Mouse (Mus musculus) forebrain, embryonic 11.5 days (tissue): Measurements from ENCODE around the gene Supt3. TPM values are rescaled to one million over a fixed set of nuclear protein-coding genes. Genes with fewer than 3 reads are reported as not detected.

ENCODE experiments used
- ATAC-seq: fragments of 200-750 bp; cut with Nextera tagmentation; replicated peaks from 2 replicates; pipeline ENCODE4 v1.8.0; 2017; ENCODE audit warnings: moderate TSS enrichment; ENCODE audit not compliant: low FRiP score
- DNase-seq: peaks from one replicate; pipeline ENCODE4 v3.0.0-alpha.2; 2017; ENCODE audit warnings: low spot score
- H3K27ac ChIP-seq: fragments of 300-500 bp; sonication (generic); 2 replicates; pipeline ENCODE4 v1.5.1; 2014; ENCODE audit warnings: low read depth, low read length
- H3K27me3 ChIP-seq: fragments of 300-500 bp; sonication (generic); 2 replicates; pipeline ENCODE4 v1.6.1; 2014; ENCODE audit warnings: mild to moderate bottlenecking, low read length, mixed read lengths; ENCODE audit not compliant: control insufficient read depth, insufficient read depth
- H3K36me3 ChIP-seq: fragments of 300-500 bp; sonication (generic); 2 replicates; pipeline ENCODE4 v1.6.1; 2014; ENCODE audit warnings: mild to moderate bottlenecking, low read length, moderate library complexity, mixed read lengths; ENCODE audit not compliant: control insufficient read depth, insufficient read depth
- H3K4me1 ChIP-seq: fragments of 300-500 bp; sonication (generic); replicated peaks from 2 replicates; pipeline ENCODE4 v1.6.1; 2014; ENCODE audit warnings: low read length, mixed read lengths; ENCODE audit not compliant: control insufficient read depth, insufficient read depth
- H3K4me2 ChIP-seq: fragments of 300-500 bp; sonication (generic); 2 replicates; pipeline ENCODE4 v1.6.1; 2014; ENCODE audit warnings: low read depth, mild to moderate bottlenecking, low read length, moderate library complexity, mixed read lengths; ENCODE audit not compliant: severe bottlenecking
- H3K4me3 ChIP-seq: fragments of 300-500 bp; sonication (generic); 2 replicates; pipeline ENCODE4 v1.5.1; 2014; ENCODE audit warnings: low read depth, low read length
- H3K9ac ChIP-seq: fragments of 300-500 bp; sonication (generic); 2 replicates; pipeline ENCODE4 v1.6.1; 2014; ENCODE audit warnings: low read length
- H3K9me3 ChIP-seq: fragments of 300-500 bp; sonication (generic); 2 replicates; pipeline ENCODE4 v1.6.1; 2016; ENCODE audit warnings: low read length, mixed read lengths; ENCODE audit not compliant: control insufficient read depth
- WGBS: fragments of 180-500 bp; shearing (Covaris S2); extraction: QIAGEN DNeasy Blood & Tissue Kit; methylation state at CpG from one replicate; pipeline ENCODE4 v1.1.7; 2014; 5-methylcytosine and 5-hydroxymethylcytosine counted together
- polyA plus RNA-seq: library from polyadenylated mRNA; unstranded; fragments of >200 nt; fragmentation: Nextera tagmentation; extraction: Ambion mirVana; gene quantifications from 2 replicates; pipeline ENCODE4 v1.2.1, GENCODE M21; 2014

Gene Supt3
- polyA plus RNA-seq, result 21.9 and 24.9 TPM in 2 replicates

DNA sequence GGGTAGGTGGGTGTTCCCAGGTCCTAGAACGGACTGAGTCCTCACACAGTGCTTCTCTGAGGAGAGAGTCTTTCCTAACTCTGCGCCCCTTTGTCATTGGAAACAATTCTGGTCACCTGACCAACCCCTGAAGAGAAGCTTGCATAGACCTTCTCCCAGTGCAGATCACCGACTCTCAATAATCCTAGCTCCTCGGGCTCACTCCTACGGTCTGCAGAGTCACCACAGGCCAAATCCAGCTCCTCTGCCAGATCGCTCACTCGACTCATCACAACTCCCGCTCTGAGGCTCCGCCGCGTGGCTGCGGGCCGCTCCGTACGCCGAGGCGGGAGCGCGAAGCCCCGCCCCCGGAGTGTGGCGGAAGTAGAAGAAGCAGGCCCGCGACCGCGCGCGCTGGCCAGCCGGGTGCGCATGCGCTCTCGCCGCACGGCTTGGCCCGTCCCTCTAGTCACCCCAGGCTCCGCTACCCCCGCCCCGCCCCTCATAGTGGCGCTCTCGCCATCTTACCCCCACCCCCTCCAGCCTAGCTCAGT is at the start of gene Supt3:
TSS of gene Supt3 (plus strand) at position 415 of the 533 bp plus-strand sequence.
- H3K4me3 ChIP-seq, result peak within 1 kb of the TSS; percentile 76
- no peaks in the 10 kb centered on the region for H3K27me3 ChIP-seq
- peak within 1 kb of the TSS; percentile 73 for H3K4me2 ChIP-seq
- H3K4me1 ChIP-seq, result no peaks in the 10 kb centered on the region; the same call in 1 of the 2 replicates
- no peaks in the 10 kb centered on the region for H3K9me3 ChIP-seq
- H3K36me3 ChIP-seq, result no peaks in the 10 kb centered on the region
- under 1% methylated on average over 39 of the region's 40 CpGs for WGBS
- peak within 1 kb of the TSS; percentile 94 for H3K9ac ChIP-seq
- H3K27ac ChIP-seq, result peak within 1 kb of the TSS; percentile 79
- ATAC-seq (peak; percentile 96), DNase-seq (peak; percentile 98)

DNA sequence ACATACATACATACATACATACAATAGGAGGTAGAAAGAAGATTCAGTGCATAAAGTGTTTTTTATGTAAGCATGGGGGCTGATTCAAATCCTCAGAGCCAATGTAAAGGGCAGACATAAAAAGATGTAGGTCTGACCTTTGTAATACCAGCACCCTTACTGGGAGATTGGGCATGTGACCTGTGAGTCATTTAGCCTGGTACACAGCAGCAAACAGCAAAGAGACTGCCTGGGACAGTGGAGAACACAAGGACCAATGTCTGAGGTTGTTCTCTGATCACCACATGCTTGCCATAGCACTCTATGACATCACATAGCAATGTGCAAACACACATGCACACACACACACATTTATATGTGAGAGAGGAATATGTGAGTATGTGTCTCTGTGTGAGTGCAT is 49.3 kb upstream of the Supt3 start:
- H3K4me3 ChIP-seq, result no peak overlapping the region
- no peak overlapping the region for H3K9ac ChIP-seq
- DNase-seq (no peak), ATAC-seq (no peak)
- H3K9me3 ChIP-seq, result no peaks in the 10 kb centered on the region
- peaks cover 7% of the 10 kb centered on the region; the same call in 1 of the 2 replicates for H3K27me3 ChIP-seq
- no peak overlapping the region for H3K27ac ChIP-seq
- H3K36me3 ChIP-seq, result no peaks in the 10 kb centered on the region
- no peak overlapping the region for H3K4me2 ChIP-seq
- H3K4me1 ChIP-seq, result no peaks in the 10 kb centered on the region

- Histone ChIP-seq H3K9ac (no peak overlapping the region), H3K27ac (no peak overlapping the region), H3K4me1 (no peaks in the 10 kb centered on the region), H3K4me3 (no peak overlapping the region), H3K4me2 (no peak overlapping the region), H3K27me3 (peaks cover 11% of the 10 kb centered on the region), H3K9me3 (no peaks in the 10 kb centered on the region), H3K36me3 (no peaks in the 10 kb centered on the region)
- WGBS, result 44% methylated on average over 2 of the region's 2 CpGs
- no peak for DNase-seq
- ATAC-seq, result no peak
Observed at GRCm38 (mm10) chr17:44728464-44728863, 48.5 kb upstream of the Supt3 start.

DNA sequence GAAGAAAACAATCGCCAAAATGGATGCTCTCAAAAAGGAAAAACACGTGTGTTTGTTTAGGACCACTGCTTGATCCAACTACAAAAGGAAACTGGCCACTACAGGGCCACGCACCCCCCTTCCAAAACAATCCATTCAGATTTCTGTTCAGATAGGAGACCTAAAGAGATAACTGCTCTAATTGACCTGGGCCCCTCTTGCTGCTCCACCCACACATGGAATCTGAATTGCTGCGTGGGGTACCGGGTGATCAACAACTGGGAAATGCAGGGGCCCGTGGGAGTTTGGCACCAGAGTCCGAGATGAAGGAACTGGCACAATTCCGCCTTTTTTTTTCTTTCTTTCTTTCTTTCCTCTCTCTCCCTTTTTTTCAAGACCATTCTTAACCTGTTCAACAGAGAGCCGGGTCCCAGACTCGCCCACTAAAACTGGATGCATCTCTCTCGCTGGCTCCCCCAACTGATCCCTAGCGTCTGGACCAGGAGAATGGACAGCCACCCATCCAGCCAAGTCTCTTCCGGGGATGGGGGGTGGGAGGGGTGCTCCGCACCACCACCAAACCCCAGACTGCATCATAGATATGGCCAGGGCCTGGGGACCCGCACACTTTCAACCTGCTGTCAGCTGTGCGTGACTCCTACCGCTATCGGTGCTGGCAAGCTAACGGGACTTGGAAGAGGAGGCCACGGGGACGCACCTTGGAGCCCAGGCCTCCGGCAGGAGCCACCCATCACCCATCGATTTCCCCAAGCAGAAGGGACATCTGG is 43.2 kb upstream of the Supt3 start:
- 2% methylated on average over 23 of the region's 23 CpGs for WGBS
- no peaks in the 10 kb centered on the region for H3K9me3 ChIP-seq
- H3K4me3 ChIP-seq, result peak overlapping the region; percentile 55
- no peak overlapping the region for H3K27ac ChIP-seq
- H3K9ac ChIP-seq, result no peak overlapping the region; the same call in 1 of the 2 replicates
- H3K4me2 ChIP-seq, result peak overlapping the region; percentile 77
- DNase-seq (peak; percentile 58), ATAC-seq (no peak)
- no peaks in the 10 kb centered on the region for H3K36me3 ChIP-seq
- H3K27me3 ChIP-seq, result peaks cover 49% of the 10 kb centered on the region
- peaks cover 8% of the 10 kb centered on the region; the same call in 1 of the 2 replicates for H3K4me1 ChIP-seq

DNA sequence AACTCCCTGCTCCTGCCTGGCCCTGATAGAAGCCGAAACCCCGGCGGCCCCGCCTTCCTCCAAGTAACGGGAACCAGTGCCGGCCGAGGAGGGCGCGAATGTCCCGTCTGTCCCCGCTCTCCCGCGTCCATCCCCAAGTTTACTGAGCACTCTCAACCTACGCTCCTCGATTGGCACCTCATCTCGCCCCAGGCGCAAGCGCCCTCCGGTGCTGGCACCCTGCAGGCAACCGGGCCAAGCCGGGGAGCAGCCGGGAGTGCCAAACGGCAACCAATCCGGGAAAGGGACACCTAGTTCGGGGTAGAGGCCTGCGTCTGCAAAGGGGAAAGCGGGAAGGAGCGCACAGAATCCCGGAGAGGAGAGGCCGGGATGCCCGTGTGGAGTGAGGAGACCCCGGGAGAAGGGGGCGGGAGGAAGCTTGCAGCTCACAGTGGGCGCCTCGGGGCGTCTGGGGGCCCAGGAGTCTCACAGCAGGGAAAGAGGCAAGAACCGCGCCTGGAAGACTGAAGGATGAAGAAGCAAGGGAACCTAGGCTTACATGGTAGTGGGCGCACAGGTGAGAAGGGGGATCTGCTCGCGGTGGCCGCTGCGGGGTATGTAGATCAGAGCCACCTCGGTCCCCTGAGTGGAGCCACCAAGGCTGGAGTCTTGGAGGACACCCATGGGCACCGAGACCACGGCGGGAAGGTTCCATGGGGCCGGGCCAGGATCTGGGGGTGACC is 42.3 kb upstream of the Supt3 start:
- H3K4me2 ChIP-seq, result peak overlapping the region; percentile 77
- no peak overlapping the region for H3K27ac ChIP-seq
- ATAC-seq (peak; percentile 23), DNase-seq (peak; percentile 81)
- H3K9me3 ChIP-seq, result no peaks in the 10 kb centered on the region
- no peaks in the 10 kb centered on the region for H3K36me3 ChIP-seq
- under 1% methylated on average over 47 of the region's 48 CpGs for WGBS
- H3K27me3 ChIP-seq, result peaks cover 57% of the 10 kb centered on the region
- H3K4me1 ChIP-seq, result peaks cover 8% of the 10 kb centered on the region; the same call in 1 of the 2 replicates
- peak overlapping the region; percentile 55 for H3K4me3 ChIP-seq
- H3K9ac ChIP-seq, result peak overlapping the region; percentile 63

GRCm38 (mm10) chr17:44735223-44735990 is 41.5 kb upstream of the Supt3 start:
- DNase-seq (peak; percentile 82), ATAC-seq (peak; percentile 17)
- peak overlapping the region; percentile 77 for H3K4me2 ChIP-seq
- H3K4me3 ChIP-seq, result peak overlapping the region; percentile 55
- no peaks in the 10 kb centered on the region for H3K36me3 ChIP-seq
- under 1% methylated on average over 62 of the region's 64 CpGs for WGBS
- peaks cover 8% of the 10 kb centered on the region; the same call in 1 of the 2 replicates for H3K4me1 ChIP-seq
- H3K9me3 ChIP-seq, result no peaks in the 10 kb centered on the region
- H3K9ac ChIP-seq, result peak overlapping the region; percentile 63
- peaks cover 57% of the 10 kb centered on the region for H3K27me3 ChIP-seq
- H3K27ac ChIP-seq, result no peak overlapping the region

GRCm38 (mm10) chr17:44735991-44736561 is 40.9 kb upstream of the Supt3 start:
- under 1% methylated on average over 46 of the region's 73 CpGs for WGBS
- Histone ChIP-seq H3K4me2 (peak overlapping the region; percentile 77), H3K27ac (no peak overlapping the region), H3K4me3 (peak overlapping the region; percentile 55), H3K9ac (peak overlapping the region; percentile 63), H3K4me1 (peaks cover 8% of the 10 kb centered on the region; the same call in 1 of the 2 replicates), H3K9me3 (no peaks in the 10 kb centered on the region), H3K27me3 (peaks cover 57% of the 10 kb centered on the region), H3K36me3 (no peaks in the 10 kb centered on the region)
- ATAC-seq, result peak; percentile 77
- peak; percentile 85 for DNase-seq
